Mouse (Mus musculus): ENCODE results near the gene Prpsap1. TPM values are rescaled to one million over a fixed set of nuclear protein-coding genes. Genes with fewer than 3 reads are reported as not detected.

Gene Prpsap1
- polyA plus RNA-seq (2016; fragmentation: Nextera tagmentation; extraction: Ambion mirVana) = 210 and 236 TPM in 2 replicates

GRCm38 (mm10) chr11:116493795-116494252 lies at the start of gene Prpsap1:
TSS of gene Prpsap1 (minus strand) at chr11:116494202.
- peak; percentile 74 for DNase-seq (ENCODE audit: low spot score)
- H3K9me3 ChIP-seq = peaks cover 3% of the 10 kb centered on the region; the same call in 1 of the 2 replicates
- WGBS = 25% methylated on average over 4 of the region's 4 CpGs
- no peaks in the 10 kb centered on the region; the same call in 1 of the 2 replicates for H3K27me3 ChIP-seq (ENCODE audit: insufficient read depth, poor library complexity, severe bottlenecking)
- H3K36me3 ChIP-seq = no peaks in the 10 kb centered on the region
- no peak within 1 kb of the TSS for H3K4me3 ChIP-seq
- peaks cover 28% of the 10 kb centered on the region for H3K4me1 ChIP-seq (replicated peaks)
- H3K27ac ChIP-seq = peak within 1 kb of the TSS; percentile 79

GRCm38 (mm10) chr11:116543110-116543509 lies 49.1 kb upstream of the Prpsap1 start:
- peak; percentile 32 for DNase-seq (ENCODE audit: low spot score)
- H3K4me1 ChIP-seq (replicated peaks) = peaks cover 18% of the 10 kb centered on the region
- peaks cover 100% of the 10 kb centered on the region for H3K36me3 ChIP-seq
- H3K9me3 ChIP-seq = no peaks in the 10 kb centered on the region
- no peak overlapping the region for H3K4me3 ChIP-seq
- no peak overlapping the region for H3K27ac ChIP-seq
- WGBS = 88% methylated on average over 4 of the region's 4 CpGs
- H3K27me3 ChIP-seq (ENCODE audit: insufficient read depth, poor library complexity, severe bottlenecking) = no peaks in the 10 kb centered on the region

DNA sequence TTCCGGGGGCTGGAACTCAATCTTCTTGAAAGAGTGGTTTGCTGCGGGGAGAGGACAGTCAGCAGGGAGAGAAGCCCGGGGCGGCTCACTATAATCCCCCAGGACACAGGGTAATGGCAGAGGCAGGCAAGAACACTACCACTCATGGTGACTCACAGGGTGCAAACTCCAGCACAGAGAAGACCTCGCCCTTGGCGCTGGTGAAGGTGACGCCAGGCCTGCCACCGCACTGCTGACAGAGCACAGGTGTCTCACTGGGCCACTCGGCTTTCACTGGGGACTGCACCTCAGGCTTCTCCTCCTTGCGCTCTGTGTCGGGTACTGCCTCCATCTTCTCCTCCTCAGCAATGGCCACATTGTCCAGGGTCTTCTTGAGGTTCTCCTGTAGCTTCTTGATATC lies 47.2 kb upstream of the Prpsap1 start:
- Histone ChIP-seq H3K9me3 (no peaks in the 10 kb centered on the region), H3K27ac (no peak overlapping the region), H3K4me3 (no peak overlapping the region), H3K27me3 (ENCODE audit: insufficient read depth, poor library complexity, severe bottlenecking) (peaks cover 3% of the 10 kb centered on the region; the same call in 1 of the 2 replicates), H3K4me1 (replicated peaks) (peaks cover 24% of the 10 kb centered on the region), H3K36me3 (peaks cover 98% of the 10 kb centered on the region)
- DNase-seq (ENCODE audit: low spot score) = no peak
- 94% methylated on average over 11 of the region's 11 CpGs for WGBS

DNA sequence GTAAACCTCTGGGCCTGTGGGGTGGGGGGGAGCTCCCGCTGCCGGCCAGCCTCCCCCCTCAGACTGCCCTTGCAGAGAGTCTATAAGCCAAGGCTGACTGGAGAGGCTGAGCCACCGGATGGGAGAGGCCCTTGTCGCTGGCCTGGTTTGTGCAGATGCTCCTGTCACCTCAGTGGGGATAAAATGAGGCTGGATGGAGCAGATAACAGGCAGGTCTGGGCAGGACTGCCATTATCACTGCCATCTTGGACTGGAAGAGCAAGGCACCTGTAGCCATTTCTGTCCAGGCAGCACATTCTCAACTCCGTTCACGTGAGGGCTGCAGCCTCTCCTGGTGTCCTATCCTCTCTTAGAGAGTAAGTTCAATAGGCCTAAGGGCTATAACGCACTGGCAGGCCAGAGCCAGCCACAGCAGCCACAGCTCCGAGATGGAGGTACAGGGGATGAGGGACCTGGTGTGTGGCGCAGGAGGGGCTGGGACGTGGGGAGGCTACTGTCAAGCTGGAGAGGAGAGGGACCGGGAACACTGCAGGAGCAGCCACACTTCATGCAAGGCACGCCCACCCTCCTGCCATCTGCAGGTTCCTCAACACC lies 44.2 kb upstream of the Prpsap1 start:
- no peak overlapping the region for H3K4me3 ChIP-seq
- H3K36me3 ChIP-seq = peaks cover 77% of the 10 kb centered on the region
- WGBS = 81% methylated on average over 12 of the region's 12 CpGs
- no peak overlapping the region for H3K27ac ChIP-seq
- H3K9me3 ChIP-seq = no peaks in the 10 kb centered on the region
- no peak for DNase-seq (ENCODE audit: low spot score)
- H3K27me3 ChIP-seq (ENCODE audit: insufficient read depth, poor library complexity, severe bottlenecking) = peaks cover 32% of the 10 kb centered on the region
- peaks cover 48% of the 10 kb centered on the region for H3K4me1 ChIP-seq (replicated peaks)

- Histone ChIP-seq H3K36me3 (peaks cover 69% of the 10 kb centered on the region), H3K4me3 (no peak overlapping the region), H3K27me3 (ENCODE audit: insufficient read depth, poor library complexity, severe bottlenecking) (peaks cover 40% of the 10 kb centered on the region), H3K27ac (no peak overlapping the region), H3K4me1 (replicated peaks) (peaks cover 57% of the 10 kb centered on the region), H3K9me3 (no peaks in the 10 kb centered on the region)
- 77% methylated on average over 5 of the region's 5 CpGs for WGBS
- DNase-seq (ENCODE audit: low spot score) = no peak
Measured at GRCm38 (mm10) chr11:116537388-116537787, 43.4 kb upstream of the Prpsap1 start.

DNA sequence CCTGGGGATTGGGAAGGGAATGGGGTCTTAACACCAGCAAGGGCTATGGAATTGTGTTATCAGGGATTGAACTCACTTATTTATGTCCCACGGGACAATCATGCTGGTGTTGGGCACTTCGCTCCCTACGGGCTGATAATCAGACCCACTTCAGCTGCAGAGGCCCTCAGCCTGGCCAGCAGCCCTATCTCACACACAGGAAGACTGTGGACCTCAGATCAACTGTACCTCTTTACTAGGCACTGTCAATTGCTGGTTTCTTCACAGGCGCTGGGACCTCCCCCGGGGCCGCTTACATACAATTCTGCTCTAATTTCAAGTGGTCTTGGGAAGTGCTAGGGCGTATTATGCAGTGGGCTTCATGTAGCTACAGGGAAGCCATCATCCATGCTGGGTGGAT lies 42.7 kb upstream of the Prpsap1 start:
- Histone ChIP-seq H3K4me3 (no peak overlapping the region), H3K27ac (no peak overlapping the region), H3K9me3 (no peaks in the 10 kb centered on the region), H3K27me3 (ENCODE audit: insufficient read depth, poor library complexity, severe bottlenecking) (peaks cover 47% of the 10 kb centered on the region), H3K36me3 (peaks cover 61% of the 10 kb centered on the region), H3K4me1 (replicated peaks) (peaks cover 64% of the 10 kb centered on the region)
- DNase-seq (ENCODE audit: low spot score) = no peak
- WGBS = 91% methylated on average over 7 of the region's 7 CpGs

GRCm38 (mm10) chr11:116534154-116534865 lies 40.3 kb upstream of the Prpsap1 start:
- DNase-seq (ENCODE audit: low spot score) = peak; percentile 79
- H3K27me3 ChIP-seq (ENCODE audit: insufficient read depth, poor library complexity, severe bottlenecking) = peaks cover 69% of the 10 kb centered on the region
- H3K36me3 ChIP-seq = peaks cover 38% of the 10 kb centered on the region
- H3K9me3 ChIP-seq = no peaks in the 10 kb centered on the region
- H3K4me1 ChIP-seq (replicated peaks) = peaks cover 77% of the 10 kb centered on the region
- peak overlapping the region; percentile 65 for H3K4me3 ChIP-seq
- WGBS = 20% methylated on average over 20 of the region's 20 CpGs
- peak overlapping the region; percentile 79 for H3K27ac ChIP-seq

GRCm38 (mm10) chr11:116533341-116534153 lies 39.5 kb upstream of the Prpsap1 start:
- peaks cover 77% of the 10 kb centered on the region for H3K27me3 ChIP-seq (ENCODE audit: insufficient read depth, poor library complexity, severe bottlenecking)
- H3K9me3 ChIP-seq = no peaks in the 10 kb centered on the region
- peaks cover 30% of the 10 kb centered on the region for H3K36me3 ChIP-seq
- H3K4me1 ChIP-seq (replicated peaks) = peaks cover 69% of the 10 kb centered on the region
- under 1% methylated on average over 63 of the region's 63 CpGs for WGBS
- peak overlapping the region; percentile 65 for H3K4me3 ChIP-seq
- peak overlapping the region; percentile 79 for H3K27ac ChIP-seq
- peak; percentile 57 for DNase-seq (ENCODE audit: low spot score)

- H3K4me1 ChIP-seq (replicated peaks) = peaks cover 64% of the 10 kb centered on the region
- DNase-seq (ENCODE audit: low spot score) = peak; percentile 64
- peaks cover 80% of the 10 kb centered on the region for H3K27me3 ChIP-seq (ENCODE audit: insufficient read depth, poor library complexity, severe bottlenecking)
- H3K4me3 ChIP-seq = peak overlapping the region; percentile 65
- no peaks in the 10 kb centered on the region for H3K9me3 ChIP-seq
- peak overlapping the region; percentile 79 for H3K27ac ChIP-seq
- under 1% methylated on average over 50 of the region's 50 CpGs for WGBS
- H3K36me3 ChIP-seq = peaks cover 23% of the 10 kb centered on the region
Measured at GRCm38 (mm10) chr11:116532810-116533338, 38.9 kb upstream of the Prpsap1 start.

- under 1% methylated on average over 30 of the region's 30 CpGs for WGBS
- peak overlapping the region; percentile 79 for H3K27ac ChIP-seq
- peaks cover 80% of the 10 kb centered on the region for H3K27me3 ChIP-seq (ENCODE audit: insufficient read depth, poor library complexity, severe bottlenecking)
Measured at GRCm38 (mm10) chr11:116532262-116532809, 38.3 kb upstream of the Prpsap1 start.

GRCm38 (mm10) chr11:116531371-116532191 lies 37.6 kb upstream of the Prpsap1 start:
- H3K4me3 ChIP-seq = peak overlapping the region; percentile 65
- H3K27ac ChIP-seq = peak overlapping the region; percentile 87
- peaks cover 11% of the 10 kb centered on the region for H3K36me3 ChIP-seq
- 3% methylated on average over 48 of the region's 48 CpGs for WGBS
- peaks cover 59% of the 10 kb centered on the region for H3K4me1 ChIP-seq (replicated peaks)
- H3K27me3 ChIP-seq (ENCODE audit: insufficient read depth, poor library complexity, severe bottlenecking) = peaks cover 86% of the 10 kb centered on the region
- DNase-seq (ENCODE audit: low spot score) = peak; percentile 42
- no peaks in the 10 kb centered on the region for H3K9me3 ChIP-seq

More at GRCm38 (mm10) chr11:116532262-116532809, 38.3 kb upstream of the Prpsap1 start:
- H3K4me1 ChIP-seq (replicated peaks) = peaks cover 63% of the 10 kb centered on the region
- H3K36me3 ChIP-seq = peaks cover 18% of the 10 kb centered on the region
- H3K9me3 ChIP-seq = no peaks in the 10 kb centered on the region
- peak overlapping the region; percentile 65 for H3K4me3 ChIP-seq
- peak; percentile 63 for DNase-seq (ENCODE audit: low spot score)
